Mouse (Mus musculus): ENCODE data around the gene Pik3r2. TPM values are rescaled to one million over a fixed set of nuclear protein-coding genes. Genes with fewer than 3 reads are reported as not detected.

Gene Pik3r2
- polyA plus RNA-seq, 2 experiments from 2014 or later: 4.3 to 4.5 TPM

GRCm38 (mm10) chr8:70738211-70738610 lies 38.3 kb downstream of the Pik3r2 start:
- ATAC-seq: no peak

- ATAC-seq: no peak
Observed at GRCm38 (mm10) chr8:70737705-70738104, 38.8 kb downstream of the Pik3r2 start.

GRCm38 (mm10) chr8:70730956-70731355 lies 45.6 kb downstream of the Pik3r2 start:
- no peak for ATAC-seq

- ATAC-seq: peak; percentile 75
Observed at GRCm38 (mm10) chr8:70729808-70730475, 46.6 kb downstream of the Pik3r2 start.

- ATAC-seq: no peak
Observed at GRCm38 (mm10) chr8:70726721-70727120, 49.8 kb downstream of the Pik3r2 start.

- no peak for ATAC-seq
Observed at GRCm38 (mm10) chr8:70725792-70726447, 50.6 kb downstream of the Pik3r2 start.

- no peak for ATAC-seq
Observed at GRCm38 (mm10) chr8:70724216-70724615, 52.3 kb downstream of the Pik3r2 start.

- ATAC-seq: no peak
Observed at GRCm38 (mm10) chr8:70723486-70724210, 52.9 kb downstream of the Pik3r2 start, which contains the start of gene Pde4c. Gene Pde4c, plus strand, starts transcription at chr8:70723720.

- ATAC-seq: no peak
Observed at GRCm38 (mm10) chr8:70721601-70722000, 54.9 kb downstream of the Pik3r2 start.

GRCm38 (mm10) chr8:70720739-70721138 lies 55.8 kb downstream of the Pik3r2 start:
- ATAC-seq: peak; percentile 65

- no peak for ATAC-seq
Observed at GRCm38 (mm10) chr8:70719796-70720270, 56.7 kb downstream of the Pik3r2 start.

- ATAC-seq: peak; percentile 86
Observed at GRCm38 (mm10) chr8:70718297-70718696, 58.2 kb downstream of the Pik3r2 start, which contains the start of gene Gm3336. Gene Gm3336, plus strand, starts transcription at chr8:70718543.

Other genes with a start within 250 kb of the Pik3r2 start
- gene Fkbp8, start 249.0 kb downstream of the Pik3r2 start, polyA plus RNA-seq (2017; shearing (Covaris generic)): 100 to 1,000 TPM; 117 to 159 TPM
- gene Kxd1, start 248.8 kb downstream of the Pik3r2 start, polyA plus RNA-seq (2017; shearing (Covaris generic)): 100 to 1,000 TPM; 146 to 173 TPM
- 10 to 100 TPM; 41.4 to 50.4 TPM for gene Ell, start 237.3 kb downstream of the Pik3r2 start, polyA plus RNA-seq (2017; shearing (Covaris generic))
- 10 to 100 TPM; 26.0 to 58.7 TPM for gene Isyna1, start 182.3 kb downstream of the Pik3r2 start, polyA plus RNA-seq (2017; shearing (Covaris generic))
- 10 to 100 TPM in 1 of 2 experiments, 1 to 10 TPM in 1; 5.9 to 15.0 TPM for gene Ssbp4, start 167.8 kb downstream of the Pik3r2 start, polyA plus RNA-seq (2017; shearing (Covaris generic))
- under 1 TPM; 0.43 to 0.89 TPM for gene Lrrc25, start 160.6 kb downstream of the Pik3r2 start, polyA plus RNA-seq (2017; shearing (Covaris generic))
- gene Gdf15, start 144.3 kb downstream of the Pik3r2 start, polyA plus RNA-seq (2017; shearing (Covaris generic)): not detected
- gene Pgpep1, start 116.3 kb downstream of the Pik3r2 start, polyA plus RNA-seq (2017; shearing (Covaris generic)): 1 to 10 TPM; 7.0 to 9.5 TPM
- 10 to 100 TPM; 86.8 to 94.5 TPM for gene Lsm4, start 103.5 kb downstream of the Pik3r2 start, polyA plus RNA-seq (2017; shearing (Covaris generic))
- gene Jund, start 77.8 kb downstream of the Pik3r2 start, polyA plus RNA-seq (2017; shearing (Covaris generic)): 10 to 100 TPM in 1 of 2 experiments, 1 to 10 TPM in 1; 7.6 to 23.3 TPM
- gene Iqcn, start 73.3 kb downstream of the Pik3r2 start, polyA plus RNA-seq (2017; shearing (Covaris generic)): under 1 TPM in 1 of 2 experiments, not detected in 1; 0.07 TPM
- not detected for gene Gm3336, start 58.2 kb downstream of the Pik3r2 start, polyA plus RNA-seq (2017; shearing (Covaris generic))
- under 1 TPM; 0.66 to 0.94 TPM for gene Pde4c, start 53.0 kb downstream of the Pik3r2 start, polyA plus RNA-seq (2017; shearing (Covaris generic))
- 1 to 10 TPM; 7.5 to 9.6 TPM for gene Rab3a, start 22.0 kb downstream of the Pik3r2 start, polyA plus RNA-seq (2017; shearing (Covaris generic))
- 10 to 100 TPM; 30.2 to 39.2 TPM for gene Mpv17l2, start 15.8 kb downstream of the Pik3r2 start, polyA plus RNA-seq (2017; shearing (Covaris generic))
- gene Mast3, start 28.3 kb upstream of the Pik3r2 start, polyA plus RNA-seq (2017; shearing (Covaris generic)): 10 to 100 TPM; 15.1 to 17.5 TPM
- gene Il12rb1, start 31.7 kb upstream of the Pik3r2 start, polyA plus RNA-seq (2017; shearing (Covaris generic)): 10 to 100 TPM; 13.7 to 24.7 TPM
- 1 to 10 TPM; 3.4 to 3.7 TPM for gene Arrdc2, start 63.0 kb upstream of the Pik3r2 start, polyA plus RNA-seq (2017; shearing (Covaris generic))
- not detected for gene Kcnn1, start 86.5 kb upstream of the Pik3r2 start, polyA plus RNA-seq (2017; shearing (Covaris generic))
- gene Ccdc124, start 97.2 kb upstream of the Pik3r2 start, polyA plus RNA-seq (2017; shearing (Covaris generic)): 10 to 100 TPM; 61.0 to 62.7 TPM
- not detected for gene Slc5a5, start 116.0 kb upstream of the Pik3r2 start, polyA plus RNA-seq (2017; shearing (Covaris generic))
- over 10,000 TPM in 1 of 2 experiments, 1,000 to 10,000 TPM in 1; 9,999 to 11,110 TPM for gene Rpl18a, start 120.7 kb upstream of the Pik3r2 start, polyA plus RNA-seq (2017; shearing (Covaris generic))
- gene Map1s, start 129.2 kb upstream of the Pik3r2 start, polyA plus RNA-seq (2017; shearing (Covaris generic)): 10 to 100 TPM; 13.8 to 17.2 TPM